Comparison of ENCODE assay signal across 15 mouse cellular contexts in genomic region chr3:107829625-107830024, GRCm38 (mm10). TPM values are rescaled to one million over a fixed set of nuclear protein-coding genes. Genes with fewer than 3 reads are reported as not detected.
A peak's percentile ranks its signal among the peaks of the same experiment; 100 is the strongest.
DNase-seq lines count a peak whose midpoint lies in the region; ATAC-seq and TF ChIP-seq lines count a peak whose summit lies in the region.
"Had no signal": no experiment of that assay in that cellular context is flagged by ENCODE, and none has a peak within 500 bp of the region (broad histone marks: within the 10 kb centered on the region; RNA-seq: fewer than 3 reads in every experiment).

No protein-coding gene starts in this region.

- no peaks in the 10 kb centered on the region for H3K27me3 ChIP-seq in hindbrain, embryonic 13.5 days
- H3K27me3 ChIP-seq in hindbrain, embryonic 11.5 days (ENCODE audit: control insufficient read depth, insufficient read depth, low read length): no peaks in the 10 kb centered on the region
- no peaks in the 10 kb centered on the region for H3K27me3 ChIP-seq in intestine, postnatal 0 days (replicated peaks; ENCODE audit: control insufficient read depth, insufficient read depth, low read length)
- no peaks in the 10 kb centered on the region for H3K27me3 ChIP-seq in forebrain, embryonic 11.5 days (ENCODE audit: control insufficient read depth, insufficient read depth, low read length)
- H3K27me3 ChIP-seq: hindbrain, embryonic 15.5 days; liver, embryonic 15.5 days had no signal

- H3K27ac ChIP-seq in hindbrain, embryonic 13.5 days: no peak overlapping the region
- no peak overlapping the region for H3K27ac ChIP-seq in hindbrain, embryonic 11.5 days (ENCODE audit: low read depth, low read length)
- H3K27ac ChIP-seq in intestine, postnatal 0 days (ENCODE audit: low read depth, low read length): no peak overlapping the region
- no peak overlapping the region for H3K27ac ChIP-seq in forebrain, embryonic 11.5 days (ENCODE audit: low read depth, low read length)
- H3K27ac ChIP-seq: embryonic facial prominence, embryonic 10.5 days; hindbrain, embryonic 15.5 days; liver, embryonic 15.5 days had no signal

- peak overlapping the region; percentile 19; the same call in 1 of the 2 replicates for H3K9ac ChIP-seq in hindbrain, embryonic 13.5 days
- no peak overlapping the region for H3K9ac ChIP-seq in hindbrain, embryonic 11.5 days (ENCODE audit: low read depth, low read length)
- H3K9ac ChIP-seq in intestine, postnatal 0 days (ENCODE audit: low read depth, low read length): no peak overlapping the region
- H3K9ac ChIP-seq in forebrain, embryonic 11.5 days (ENCODE audit: low read length): no peak overlapping the region
- H3K9ac ChIP-seq: hindbrain, embryonic 15.5 days; liver, embryonic 15.5 days had no signal

- 72% methylated on average over 14 of the region's 14 CpGs for WGBS in hindbrain, embryonic 13.5 days
- WGBS in hindbrain, embryonic 11.5 days: 72% methylated on average over 14 of the region's 14 CpGs
- 61% methylated on average over 14 of the region's 14 CpGs for WGBS in intestine, postnatal 0 days
- 77% methylated on average over 14 of the region's 14 CpGs for WGBS in forebrain, embryonic 11.5 days

- H3K9me3 ChIP-seq in hindbrain, embryonic 13.5 days: no peaks in the 10 kb centered on the region
- no peaks in the 10 kb centered on the region for H3K9me3 ChIP-seq in hindbrain, embryonic 11.5 days (ENCODE audit: control insufficient read depth, low read length)
- H3K9me3 ChIP-seq in intestine, postnatal 0 days (ENCODE audit: control insufficient read depth): no peaks in the 10 kb centered on the region
- no peaks in the 10 kb centered on the region for H3K9me3 ChIP-seq in forebrain, embryonic 11.5 days (ENCODE audit: control insufficient read depth, low read length)
- H3K9me3 ChIP-seq: embryonic facial prominence, embryonic 10.5 days; hindbrain, embryonic 15.5 days; liver, embryonic 15.5 days had no signal

- H3K36me3 ChIP-seq in hindbrain, embryonic 13.5 days: no peaks in the 10 kb centered on the region
- no peaks in the 10 kb centered on the region for H3K36me3 ChIP-seq in hindbrain, embryonic 11.5 days (ENCODE audit: control insufficient read depth, insufficient read depth, low read length)
- no peaks in the 10 kb centered on the region for H3K36me3 ChIP-seq in intestine, postnatal 0 days (ENCODE audit: control insufficient read depth, insufficient read depth)
- no peaks in the 10 kb centered on the region for H3K36me3 ChIP-seq in forebrain, embryonic 11.5 days (ENCODE audit: control insufficient read depth, insufficient read depth, low read length)
- H3K36me3 ChIP-seq: embryonic facial prominence, embryonic 10.5 days; hindbrain, embryonic 15.5 days; liver, embryonic 15.5 days had no signal

- DNase-seq in hindbrain, embryonic 11.5 days (ENCODE audit: low spot score): no peak
- DNase-seq in NIH3T3 (ENCODE audit: low read depth): peak; percentile 96
- DNase-seq in heart, adult 8-10 months (ENCODE audit: low spot score): peak; percentile 59
- peak; percentile 54 to 77 for DNase-seq in lung, postnatal 4 days
- no peak for DNase-seq in cerebellum, postnatal 14 days
- no peak for DNase-seq in forebrain, embryonic 11.5 days (ENCODE audit: low spot score)
- DNase-seq: cerebellum, adult 18-20 months; kidney, postnatal 14 days had no signal

- no peak overlapping the region for H3K4me3 ChIP-seq in hindbrain, embryonic 13.5 days
- no peak overlapping the region for H3K4me3 ChIP-seq in hindbrain, embryonic 11.5 days (ENCODE audit: low read depth, low read length)
- no peak overlapping the region for H3K4me3 ChIP-seq in intestine, postnatal 0 days (ENCODE audit: low read depth, low read length)
- no peak overlapping the region for H3K4me3 ChIP-seq in forebrain, embryonic 11.5 days (ENCODE audit: low read depth, low read length)
- H3K4me3 ChIP-seq: embryonic facial prominence, embryonic 10.5 days; hindbrain, embryonic 15.5 days; liver, embryonic 15.5 days had no signal

- no peak overlapping the region for H3K4me2 ChIP-seq in hindbrain, embryonic 13.5 days
- H3K4me2 ChIP-seq in hindbrain, embryonic 11.5 days (replicated peaks; ENCODE audit: low read depth, low read length): no peak overlapping the region
- H3K4me2 ChIP-seq in intestine, postnatal 0 days (replicated peaks; ENCODE audit: low read depth): no peak overlapping the region
- no peak overlapping the region for H3K4me2 ChIP-seq in forebrain, embryonic 11.5 days (ENCODE audit: low read depth, low read length, severe bottlenecking)
- H3K4me2 ChIP-seq: hindbrain, embryonic 15.5 days; liver, embryonic 15.5 days had no signal

- H3K4me1 ChIP-seq in hindbrain, embryonic 13.5 days (replicated peaks): peaks cover 30% of the 10 kb centered on the region
- H3K4me1 ChIP-seq in hindbrain, embryonic 11.5 days (replicated peaks; ENCODE audit: control insufficient read depth, insufficient read depth, low read length): peaks cover 2% of the 10 kb centered on the region; the same call in 1 of the 2 replicates
- H3K4me1 ChIP-seq in intestine, postnatal 0 days (replicated peaks; ENCODE audit: control insufficient read depth, insufficient read depth, low read length): no peaks in the 10 kb centered on the region
- H3K4me1 ChIP-seq in forebrain, embryonic 11.5 days (replicated peaks; ENCODE audit: control insufficient read depth, insufficient read depth, low read length): peaks cover 13% of the 10 kb centered on the region

- no peak for TF ChIP-seq CTCF in intestine, postnatal 0 days (IDR thresholded peaks at IDR 0.05; ENCODE audit: low read depth)

- ATAC-seq in hindbrain, embryonic 13.5 days (ENCODE audit: low FRiP score): no peak
- ATAC-seq in hindbrain, embryonic 11.5 days (ENCODE audit: low FRiP score): no peak
- ATAC-seq in intestine, postnatal 0 days: no peak
- no peak for ATAC-seq in forebrain, embryonic 11.5 days (replicated peaks; ENCODE audit: low FRiP score)

RNA-seq across cellular contexts. Expression of gene Eps8l3, which starts 47.4 kb away (rescaled TPM):
- not detected in 2 replicates for polyA plus RNA-seq in hindbrain, embryonic 13.5 days (2015; fragmentation: Nextera tagmentation; extraction: Ambion mirVana)
- not detected in 2 replicates for polyA plus RNA-seq in hindbrain, embryonic 11.5 days (2014; fragmentation: Nextera tagmentation; extraction: Ambion mirVana)
- total RNA-seq in heart, adult 8-10 months (2022): not detected
- polyA plus RNA-seq in intestine, postnatal 0 days (2015; fragmentation: Nextera tagmentation; extraction: Ambion mirVana): 475 and 488 TPM in 2 replicates
- polyA plus RNA-seq in forebrain, embryonic 11.5 days (2014; fragmentation: Nextera tagmentation; extraction: Ambion mirVana): not detected in 2 replicates
- total RNA-seq: left cerebral cortex, adult 18-20 months; midbrain, postnatal 0 days had no signal
- polyA plus RNA-seq: embryonic facial prominence, embryonic 10.5 days; hindbrain, embryonic 15.5 days; liver, embryonic 15.5 days; midbrain, postnatal 0 days had no signal

Comparison
In these comparisons a context has a peak if more than half of its experiments do, and no peak if none do; other contexts are left out.
1. DNase-seq: peak in NIH3T3 (single experiment), heart, adult 8-10 months (single experiment) and lung, postnatal 4 days (2 of 2); none in hindbrain, embryonic 11.5 days (single experiment), cerebellum, postnatal 14 days (0 of 2) and forebrain, embryonic 11.5 days (single experiment).
2. RNA of gene Eps8l3, which starts 47.4 kb away (polyA plus RNA-seq): 475 to 488 TPM in intestine, postnatal 0 days; not detected in hindbrain, embryonic 13.5 days, not detected in hindbrain, embryonic 11.5 days and not detected in forebrain, embryonic 11.5 days; every median in the first group is over 100 times any median in the second.